Mouse (Mus musculus): ENCODE data around the gene Rgsl1. TPM values are rescaled to one million over a fixed set of nuclear protein-coding genes. Genes with fewer than 3 reads are reported as not detected.

The Rgsl1 gene
- polyA plus RNA-seq, 1 experiment: not detected

GRCm38 (mm10) chr1:153794241-153794640 is 49.7 kb downstream of the Rgsl1 start:
- no peak overlapping the region for H3ac ChIP-seq (ENCODE audit: control insufficient read depth, insufficient read length, low read depth)
- H3K27me3 ChIP-seq (ENCODE audit: control insufficient read depth, insufficient read depth, insufficient read length): peaks cover 17% of the 10 kb centered on the region
- H3K36me3 ChIP-seq (ENCODE audit: control insufficient read depth, insufficient read depth): no peaks in the 10 kb centered on the region
- no peaks in the 10 kb centered on the region for H3K79me3 ChIP-seq (ENCODE audit: low read depth)
- H3K79me2 ChIP-seq (ENCODE audit: control insufficient read depth, insufficient read depth): no peaks in the 10 kb centered on the region
- TF ChIP-seq CEBPB (IDR thresholded peaks at IDR 0.05; ENCODE audit: low read depth) (no peak), MYOG (IDR thresholded peaks at IDR 0.05; ENCODE audit: control insufficient read depth, extremely low read depth, insufficient read length) (no peak), USF1 (IDR thresholded peaks at IDR 0.05; ENCODE audit: low read depth) (no peak), FOSL1 (IDR thresholded peaks at IDR 0.05; ENCODE audit: insufficient read depth, low read length, poor library complexity, severe bottlenecking) (no peak), MYOD1 (IDR thresholded peaks at IDR 0.05; ENCODE audit: control insufficient read depth, insufficient read length, low read depth) (no peak)
- no peak overlapping the region for H3K4me3 ChIP-seq (ENCODE audit: insufficient read depth, poor library complexity, severe bottlenecking)

GRCm38 (mm10) chr1:153790708-153791107 is 53.2 kb downstream of the Rgsl1 start:
- H3K4me3 ChIP-seq (ENCODE audit: insufficient read depth, poor library complexity, severe bottlenecking): no peak overlapping the region
- H3K79me2 ChIP-seq (ENCODE audit: control insufficient read depth, insufficient read depth): no peaks in the 10 kb centered on the region
- H3K79me3 ChIP-seq (ENCODE audit: low read depth): no peaks in the 10 kb centered on the region
- no peaks in the 10 kb centered on the region for H3K36me3 ChIP-seq (ENCODE audit: control insufficient read depth, insufficient read depth)
- H3K27me3 ChIP-seq (ENCODE audit: control insufficient read depth, insufficient read depth, insufficient read length): peaks cover 17% of the 10 kb centered on the region
- TF ChIP-seq CTCF (IDR thresholded peaks at IDR 0.05; ENCODE audit: control insufficient read depth, insufficient read depth, insufficient read length) (no peak), CEBPB (IDR thresholded peaks at IDR 0.05; ENCODE audit: low read depth) (no peak), MYOG (IDR thresholded peaks at IDR 0.05; ENCODE audit: control insufficient read depth, extremely low read depth, insufficient read length) (no peak), FOSL1 (IDR thresholded peaks at IDR 0.05; ENCODE audit: insufficient read depth, low read length, poor library complexity, severe bottlenecking) (no peak), MAX (IDR thresholded peaks at IDR 0.05) (no peak), MYOD1 (IDR thresholded peaks at IDR 0.05; ENCODE audit: control insufficient read depth, insufficient read length, low read depth) (no peak), USF1 (IDR thresholded peaks at IDR 0.05; ENCODE audit: low read depth) (no peak)
- H3ac ChIP-seq (ENCODE audit: control insufficient read depth, insufficient read length, low read depth): no peak overlapping the region

- Histone ChIP-seq H3K79me2 (ENCODE audit: control insufficient read depth, insufficient read depth) (no peaks in the 10 kb centered on the region), H3K36me3 (ENCODE audit: control insufficient read depth, insufficient read depth) (no peaks in the 10 kb centered on the region), H3K4me3 (ENCODE audit: insufficient read depth, poor library complexity, severe bottlenecking) (no peak overlapping the region), H3ac (ENCODE audit: control insufficient read depth, insufficient read length, low read depth) (no peak overlapping the region), H3K27me3 (ENCODE audit: control insufficient read depth, insufficient read depth, insufficient read length) (no peaks in the 10 kb centered on the region), H3K79me3 (ENCODE audit: low read depth) (no peaks in the 10 kb centered on the region)
- TF ChIP-seq CTCF (IDR thresholded peaks at IDR 0.05; ENCODE audit: control insufficient read depth, insufficient read depth, insufficient read length) (no peak), MYOD1 (IDR thresholded peaks at IDR 0.05; ENCODE audit: control insufficient read depth, insufficient read length, low read depth) (no peak), USF1 (IDR thresholded peaks at IDR 0.05; ENCODE audit: low read depth) (no peak), CEBPB (IDR thresholded peaks at IDR 0.05; ENCODE audit: low read depth) (no peak), MYOG (IDR thresholded peaks at IDR 0.05; ENCODE audit: control insufficient read depth, extremely low read depth, insufficient read length) (no peak), FOSL1 (IDR thresholded peaks at IDR 0.05; ENCODE audit: insufficient read depth, low read length, poor library complexity, severe bottlenecking) (no peak), MAX (IDR thresholded peaks at IDR 0.05) (no peak)
Measured at GRCm38 (mm10) chr1:153785608-153786007, 58.3 kb downstream of the Rgsl1 start.

GRCm38 (mm10) chr1:153783339-153783738 is 60.6 kb downstream of the Rgsl1 start:
- Histone ChIP-seq H3ac (ENCODE audit: control insufficient read depth, insufficient read length, low read depth) (no peak overlapping the region), H3K79me2 (ENCODE audit: control insufficient read depth, insufficient read depth) (no peaks in the 10 kb centered on the region), H3K79me3 (ENCODE audit: low read depth) (no peaks in the 10 kb centered on the region), H3K27me3 (ENCODE audit: control insufficient read depth, insufficient read depth, insufficient read length) (no peaks in the 10 kb centered on the region), H3K4me3 (ENCODE audit: insufficient read depth, poor library complexity, severe bottlenecking) (no peak overlapping the region), H3K36me3 (ENCODE audit: control insufficient read depth, insufficient read depth) (no peaks in the 10 kb centered on the region)
- TF ChIP-seq MYOD1 (IDR thresholded peaks at IDR 0.05; ENCODE audit: control insufficient read depth, insufficient read length, low read depth) (no peak), USF1 (IDR thresholded peaks at IDR 0.05; ENCODE audit: low read depth) (no peak), CTCF (IDR thresholded peaks at IDR 0.05; ENCODE audit: control insufficient read depth, insufficient read depth, insufficient read length) (no peak), MAX (IDR thresholded peaks at IDR 0.05) (no peak), FOSL1 (IDR thresholded peaks at IDR 0.05; ENCODE audit: insufficient read depth, low read length, poor library complexity, severe bottlenecking) (no peak), MYOG (IDR thresholded peaks at IDR 0.05; ENCODE audit: control insufficient read depth, extremely low read depth, insufficient read length) (no peak), CEBPB (IDR thresholded peaks at IDR 0.05; ENCODE audit: low read depth) (no peak)

GRCm38 (mm10) chr1:153778205-153778604 is 65.7 kb downstream of the Rgsl1 start:
- no peaks in the 10 kb centered on the region for H3K36me3 ChIP-seq (ENCODE audit: control insufficient read depth, insufficient read depth)
- no peak overlapping the region for H3K4me3 ChIP-seq (ENCODE audit: insufficient read depth, poor library complexity, severe bottlenecking)

GRCm38 (mm10) chr1:153776257-153776656 is 67.7 kb downstream of the Rgsl1 start:
- H3K79me2 ChIP-seq (ENCODE audit: control insufficient read depth, insufficient read depth): no peaks in the 10 kb centered on the region
- TF ChIP-seq MYOD1 (IDR thresholded peaks at IDR 0.05; ENCODE audit: control insufficient read depth, insufficient read length, low read depth) (no peak), CTCF (IDR thresholded peaks at IDR 0.05; ENCODE audit: control insufficient read depth, insufficient read depth, insufficient read length) (no peak), MAX (IDR thresholded peaks at IDR 0.05) (no peak)
- H3ac ChIP-seq (ENCODE audit: control insufficient read depth, insufficient read length, low read depth): no peak overlapping the region
- no peak overlapping the region for H3K4me3 ChIP-seq (ENCODE audit: insufficient read depth, poor library complexity, severe bottlenecking)
- H3K79me3 ChIP-seq (ENCODE audit: low read depth): no peaks in the 10 kb centered on the region
- H3K36me3 ChIP-seq (ENCODE audit: control insufficient read depth, insufficient read depth): no peaks in the 10 kb centered on the region
- H3K27me3 ChIP-seq (ENCODE audit: control insufficient read depth, insufficient read depth, insufficient read length): no peaks in the 10 kb centered on the region

More at GRCm38 (mm10) chr1:153778205-153778604, 65.7 kb downstream of the Rgsl1 start:
- no peaks in the 10 kb centered on the region for H3K79me2 ChIP-seq (ENCODE audit: control insufficient read depth, insufficient read depth)
- no peaks in the 10 kb centered on the region for H3K79me3 ChIP-seq (ENCODE audit: low read depth)
- H3K27me3 ChIP-seq (ENCODE audit: control insufficient read depth, insufficient read depth, insufficient read length): no peaks in the 10 kb centered on the region
- H3ac ChIP-seq (ENCODE audit: control insufficient read depth, insufficient read length, low read depth): no peak overlapping the region
- TF ChIP-seq MYOD1 (IDR thresholded peaks at IDR 0.05; ENCODE audit: control insufficient read depth, insufficient read length, low read depth): no peak
- peak; percentile 3 for TF ChIP-seq USF1 (IDR thresholded peaks at IDR 0.05; ENCODE audit: low read depth)
